Mouse (Mus musculus) myocyte (in vitro differentiated cells): Measurements from ENCODE around the gene Fam186a.

Experiments used
- CEBPB ChIP-seq: IDR thresholded peaks from 2 replicates; pipeline ENCODE4 v1.6.1; 2011; ENCODE audit warnings: mild to moderate bottlenecking, moderate library complexity; ENCODE audit not compliant: poor library complexity, insufficient read depth, severe bottlenecking
- MYOG ChIP-seq, 3 experiments: IDR thresholded peaks; one replicate each; pipeline ENCODE4 v1.6.1; 2011; ENCODE audit warnings: control low read depth in 2 of 3, low read depth in 2 of 3, mild to moderate bottlenecking in 2 of 3; ENCODE audit not compliant: insufficient read length in 2 of 3, control insufficient read depth in 1 of 3, insufficient read depth in 1 of 3
- POLR2A ChIP-seq: IDR thresholded peaks from one replicate; pipeline ENCODE4 v1.6.1; 2011; ENCODE audit warnings: low read depth, mild to moderate bottlenecking, control low read depth, moderate library complexity; ENCODE audit not compliant: insufficient read length
- POLR2AphosphoS2 ChIP-seq: IDR thresholded peaks from one replicate; pipeline ENCODE4 v1.6.1; 2011; ENCODE audit warnings: low read depth, control low read depth; ENCODE audit not compliant: insufficient read length
- TCF12 ChIP-seq: IDR thresholded peaks from one replicate; pipeline ENCODE4 v1.6.1; 2011; ENCODE audit warnings: mild to moderate bottlenecking, control low read depth; ENCODE audit not compliant: poor library complexity, insufficient read depth, severe bottlenecking
- TCF3 ChIP-seq: IDR thresholded peaks from one replicate; pipeline ENCODE4 v1.6.1; 2011; ENCODE audit warnings: low read depth, control low read depth; ENCODE audit not compliant: insufficient read length

GRCm38 (mm10) chr15:99997114-99997804 lies 30.4 kb upstream of the Fam186a start:
- TF ChIP-seq POLR2A (no peak), TCF3 (no peak), POLR2AphosphoS2 (no peak), CEBPB (no peak), TCF12 (no peak), MYOG (IDR thresholded peaks at IDR 0.05; ENCODE audit: control insufficient read depth in 1 of 3, insufficient read depth in 1 of 3, insufficient read length in 2 of 3, low read depth in 2 of 3) (no peak)
